Mouse (Mus musculus) kidney, adult 2 months (tissue): Measurements from ENCODE around the gene Arl15. TPM values are rescaled to one million over a fixed set of nuclear protein-coding genes. Genes with fewer than 3 reads are reported as not detected.

ENCODE experiments used
- DNase-seq: peaks from one replicate; pipeline ENCODE4 v3.0.0; 2021
- H3K27ac ChIP-seq: fragments of 200-500 bp; 2 replicates; pipeline ENCODE4 v1.5.1; 2012; ENCODE audit warnings: low read depth, low read length, control low read depth, inconsistent platforms; ENCODE audit not compliant: insufficient read depth
- H3K27me3 ChIP-seq: fragments of 200-500 bp; replicated peaks from 2 replicates; pipeline ENCODE4 v1.6.1; 2012; ENCODE audit warnings: mild to moderate bottlenecking, moderate library complexity, low read length, inconsistent platforms; ENCODE audit not compliant: control insufficient read depth, insufficient read depth
- H3K36me3 ChIP-seq: fragments of 200-500 bp; 2 replicates; pipeline ENCODE4 v1.6.1; 2012; ENCODE audit warnings: mild to moderate bottlenecking, moderate library complexity, low read length, inconsistent platforms; ENCODE audit not compliant: control insufficient read depth, insufficient read depth
- H3K4me1 ChIP-seq: fragments of 200-500 bp; 2 replicates; pipeline ENCODE4 v1.6.1; 2011; ENCODE audit warnings: low read length; ENCODE audit not compliant: control insufficient read depth, insufficient read depth
- H3K4me3 ChIP-seq: fragments of 200-500 bp; 2 replicates; pipeline ENCODE4 v1.5.1; 2011; ENCODE audit warnings: mild to moderate bottlenecking, low read depth, low read length, control low read depth; ENCODE audit not compliant: insufficient read depth
- CTCF ChIP-seq: fragments of 200-500 bp; conservative IDR thresholded peaks from 2 replicates; pipeline ENCODE4 v1.5.1; 2011; ENCODE audit warnings: low read depth, mild to moderate bottlenecking, control low read depth, low read length, moderate library complexity, mixed read lengths; ENCODE audit not compliant: insufficient read depth, insufficient read length
- POLR2A ChIP-seq: fragments of 200-500 bp; IDR thresholded peaks from one replicate; pipeline ENCODE4 v1.6.1; 2011; ENCODE audit warnings: low read depth, low read length, control low read depth
- WGBS: fragments of 180-500 bp; shearing (Covaris S2); methylation state at CpG from one replicate; pipeline ENCODE4 v1.1.7; 2018; 5-methylcytosine and 5-hydroxymethylcytosine counted together
- polyA plus RNA-seq: library from polyadenylated mRNA; depleted of rRNA; stranded (reverse); fragments of >200 nt; gene quantifications from 2 replicates; pipeline ENCODE4 v1.2.3, GENCODE M21; 2012

The Arl15 gene
- polyA plus RNA-seq, 1 experiment = 9.4 TPM

DNA sequence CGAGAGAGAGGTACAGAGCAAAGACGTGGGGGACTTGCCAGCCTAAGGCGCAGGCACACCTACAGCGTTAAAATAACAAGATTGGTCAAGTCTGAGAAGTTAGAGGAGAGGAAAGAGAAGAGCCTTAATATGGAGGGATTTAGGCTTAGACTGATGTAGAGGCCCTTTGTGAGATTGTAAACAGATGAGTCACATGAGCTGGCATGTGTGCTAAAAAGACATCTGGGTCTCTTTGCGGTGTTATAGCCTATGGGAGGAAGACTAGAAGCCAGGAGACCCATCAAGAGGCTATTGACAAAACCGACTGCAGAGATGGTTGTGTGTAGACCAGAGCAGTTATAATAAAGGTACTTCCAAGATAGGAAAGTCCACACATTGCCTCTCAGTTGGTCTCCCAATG lies 296.5 kb downstream of the Arl15 start:
- no peaks in the 10 kb centered on the region for H3K27me3 ChIP-seq
- no peak for DNase-seq
- WGBS = 93% methylated on average over 6 of the region's 6 CpGs
- H3K36me3 ChIP-seq = no peaks in the 10 kb centered on the region
- no peak for TF ChIP-seq POLR2A
- TF ChIP-seq CTCF = no peak
- 0 out of 2 replicates have a peak, but pooled peaks cover 7% of the 10 kb centered on the region for H3K4me1 ChIP-seq
- H3K27ac ChIP-seq = no peak overlapping the region
- no peak overlapping the region for H3K4me3 ChIP-seq

DNA sequence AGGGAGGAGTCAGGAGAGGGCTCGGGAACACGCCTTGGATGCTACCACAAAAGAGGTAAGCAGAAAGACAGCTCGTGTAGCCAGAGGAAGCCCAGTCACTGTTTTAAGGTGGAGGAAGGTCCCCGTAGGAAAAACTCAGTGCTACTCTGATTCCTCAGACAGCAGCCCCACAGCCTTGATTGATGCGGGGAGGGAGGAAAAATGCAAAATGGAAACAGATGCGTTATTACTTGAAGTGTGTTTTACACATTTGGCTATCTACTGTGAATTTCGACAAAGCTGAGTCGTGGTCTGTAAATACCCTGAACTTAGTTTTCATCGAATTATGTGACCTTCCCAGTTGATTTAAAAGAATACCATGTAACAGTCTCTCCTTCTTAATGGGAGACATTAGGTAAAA lies 296.9 kb downstream of the Arl15 start:
- Histone ChIP-seq H3K4me1 (0 out of 2 replicates have a peak, but pooled peaks cover 7% of the 10 kb centered on the region), H3K4me3 (no peak overlapping the region), H3K27me3 (no peaks in the 10 kb centered on the region), H3K27ac (no peak overlapping the region), H3K36me3 (no peaks in the 10 kb centered on the region)
- DNase-seq = no peak
- TF ChIP-seq POLR2A = no peak
- no peak for TF ChIP-seq CTCF
- 84% methylated on average over 9 of the region's 9 CpGs for WGBS

GRCm38 (mm10) chr13:114094151-114094875 lies 300.0 kb downstream of the Arl15 start:
- Histone ChIP-seq H3K4me3 (no peak overlapping the region), H3K4me1 (no peaks in the 10 kb centered on the region), H3K27ac (no peak overlapping the region), H3K27me3 (no peaks in the 10 kb centered on the region), H3K36me3 (no peaks in the 10 kb centered on the region)
- 89% methylated on average over 7 of the region's 7 CpGs for WGBS
- no peak for DNase-seq
- TF ChIP-seq CTCF (no peak), POLR2A (no peak)

GRCm38 (mm10) chr13:114095440-114095839 lies 301.1 kb downstream of the Arl15 start:
- Histone ChIP-seq H3K27me3 (no peaks in the 10 kb centered on the region), H3K27ac (no peak overlapping the region), H3K36me3 (no peaks in the 10 kb centered on the region), H3K4me1 (no peaks in the 10 kb centered on the region), H3K4me3 (no peak overlapping the region)
- DNase-seq = no peak
- TF ChIP-seq POLR2A = no peak
- no peak for TF ChIP-seq CTCF
- 95% methylated on average over 4 of the region's 4 CpGs for WGBS

- no peaks in the 10 kb centered on the region for H3K4me1 ChIP-seq
- H3K27me3 ChIP-seq = no peaks in the 10 kb centered on the region
- DNase-seq = no peak
- no peak for TF ChIP-seq POLR2A
- no peak for TF ChIP-seq CTCF
- no peaks in the 10 kb centered on the region for H3K36me3 ChIP-seq
- no peak overlapping the region for H3K4me3 ChIP-seq
- no peak overlapping the region for H3K27ac ChIP-seq
These were observed 302.1 kb downstream of the Arl15 start for GRCm38 (mm10) chr13:114096386-114096785.

DNA sequence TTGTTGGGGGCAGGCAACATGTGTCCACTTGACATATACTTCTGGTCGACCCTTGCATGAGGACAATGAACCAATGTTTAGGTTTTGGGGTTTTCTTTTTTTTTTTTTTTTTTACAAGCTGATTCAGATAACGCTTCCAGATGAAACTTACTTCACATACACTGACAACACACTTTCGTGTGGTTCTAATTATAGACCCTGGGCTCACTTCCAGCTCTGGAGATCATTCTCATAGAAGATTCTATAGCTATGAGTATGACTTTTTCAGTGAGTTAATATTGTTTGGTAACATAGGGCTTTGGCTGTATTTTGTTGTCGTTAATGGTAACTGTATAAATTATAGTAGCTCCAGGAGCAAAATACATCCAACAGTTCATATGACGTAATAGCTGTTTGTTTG lies 306.9 kb downstream of the Arl15 start:
- H3K4me1 ChIP-seq = no peaks in the 10 kb centered on the region
- 86% methylated on average over 5 of the region's 5 CpGs for WGBS
- no peaks in the 10 kb centered on the region; the same call in 1 of the 2 replicates for H3K36me3 ChIP-seq
- no peak overlapping the region for H3K4me3 ChIP-seq
- no peak for DNase-seq
- no peak for TF ChIP-seq CTCF
- no peak for TF ChIP-seq POLR2A
- no peak overlapping the region for H3K27ac ChIP-seq
- no peaks in the 10 kb centered on the region for H3K27me3 ChIP-seq

GRCm38 (mm10) chr13:114106083-114106482 lies 311.8 kb downstream of the Arl15 start:
- no peak overlapping the region for H3K27ac ChIP-seq
- H3K27me3 ChIP-seq = no peaks in the 10 kb centered on the region
- no peak overlapping the region for H3K4me3 ChIP-seq
- DNase-seq = no peak
- no peaks in the 10 kb centered on the region for H3K4me1 ChIP-seq
- no peaks in the 10 kb centered on the region; the same call in 1 of the 2 replicates for H3K36me3 ChIP-seq
- TF ChIP-seq POLR2A (no peak), CTCF (no peak)
- WGBS = 52% methylated on average over 7 of the region's 7 CpGs
